Mouse (Mus musculus) spleen, adult 12 weeks (tissue): ENCODE data around the gene Nsl1.
A peak's percentile ranks its signal among the peaks of the same experiment; 100 is the strongest.

ENCODE experiments used
- DNase-seq: peaks from one replicate; pipeline ENCODE4 v3.0.0; 2022; ENCODE audit warnings: low spot score

Nsl1 gene

GRCm38 (mm10) chr1:191095019-191095418 lies 32.2 kb downstream of the Nsl1 start:
- no peak for DNase-seq

DNA sequence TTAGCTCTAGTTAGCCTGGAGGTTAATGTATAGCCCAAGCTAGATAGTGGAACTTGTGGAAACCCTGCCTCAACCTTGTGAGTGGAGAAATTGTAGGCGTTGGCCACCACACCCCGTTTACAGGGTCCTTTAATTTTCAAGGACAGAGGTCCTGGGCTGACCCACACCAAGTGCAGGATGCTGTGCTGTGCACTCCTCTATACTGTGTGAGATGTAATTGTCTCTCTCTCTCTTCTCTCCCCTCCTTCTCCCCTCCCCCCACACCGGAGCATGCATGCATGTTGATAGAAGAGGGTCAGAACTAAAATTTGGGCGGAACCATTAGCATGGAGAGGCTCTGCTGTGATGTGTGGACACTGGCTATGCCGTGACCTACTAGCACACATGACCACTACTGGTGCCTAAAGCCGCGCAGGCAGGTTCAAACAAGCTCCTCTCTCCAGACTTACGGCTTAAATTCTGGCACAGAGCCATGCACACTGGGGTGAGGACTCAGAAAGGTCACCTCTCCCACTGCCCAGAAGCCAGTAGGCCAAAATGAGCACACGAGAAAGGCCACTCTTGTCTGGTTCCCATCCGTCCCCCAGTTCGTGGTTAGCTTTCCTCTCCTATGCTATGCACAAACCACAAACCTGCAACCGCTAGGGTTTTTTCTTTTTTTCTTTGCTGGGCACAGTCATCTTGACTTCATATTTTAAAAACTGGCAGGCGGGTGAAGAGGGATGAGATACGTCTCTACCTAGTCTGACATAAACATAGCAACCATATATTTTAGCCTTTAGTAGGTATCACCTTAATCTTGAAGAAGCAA lies 34.3 kb downstream of the Nsl1 start:
- DNase-seq, result no peak

DNA sequence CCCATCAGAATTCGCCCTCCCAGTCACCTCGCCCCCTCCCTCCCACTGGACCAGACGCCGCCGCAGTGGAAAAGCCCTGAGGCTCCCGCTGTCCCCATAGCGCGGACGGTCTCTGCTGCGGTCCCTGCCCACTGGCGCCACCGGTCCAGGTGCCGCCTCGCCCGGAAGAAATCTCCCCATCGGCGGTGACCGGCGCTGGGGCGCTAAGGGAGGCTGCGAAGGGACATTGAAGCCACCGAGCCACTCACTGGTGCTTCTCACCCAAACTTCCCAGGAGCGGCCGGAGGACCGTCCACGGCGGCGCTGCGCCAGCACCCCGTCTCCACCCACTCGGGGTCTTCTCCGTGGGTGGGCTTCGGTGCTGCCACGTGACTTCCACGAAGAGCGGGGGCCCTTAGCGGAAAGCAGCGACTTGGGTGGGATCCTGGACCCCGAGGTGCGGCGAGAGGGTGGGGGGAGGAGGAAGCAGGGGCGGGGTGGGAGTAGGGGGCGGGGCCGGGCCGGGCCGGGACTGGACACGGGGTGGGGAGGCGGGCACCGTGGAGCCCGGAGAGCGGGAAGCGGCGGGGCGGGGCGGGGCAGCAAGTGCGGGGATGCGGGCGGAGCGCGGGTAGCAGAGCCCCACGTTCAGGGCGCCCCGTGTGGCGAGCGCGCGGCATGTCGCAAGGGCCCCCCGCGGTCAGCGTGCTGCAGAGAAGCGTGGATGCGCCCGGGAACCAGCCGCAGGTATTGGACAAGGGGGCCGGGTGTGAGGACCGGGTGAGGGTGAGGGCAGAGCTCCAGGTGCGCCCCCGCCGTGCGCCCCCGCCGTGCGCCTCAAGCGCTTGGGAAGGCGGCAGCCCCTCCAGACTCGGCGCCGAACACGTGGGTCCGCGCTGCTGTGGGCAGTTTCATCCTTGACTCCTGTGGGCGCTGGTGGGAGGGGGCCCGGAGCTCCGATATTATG lies 35.3 kb downstream of the Nsl1 start, which contains the start of gene Batf3:
TSS of gene Batf3 (plus strand) at position 46 of the 946 bp plus-strand sequence.
- DNase-seq, result no peak

DNA sequence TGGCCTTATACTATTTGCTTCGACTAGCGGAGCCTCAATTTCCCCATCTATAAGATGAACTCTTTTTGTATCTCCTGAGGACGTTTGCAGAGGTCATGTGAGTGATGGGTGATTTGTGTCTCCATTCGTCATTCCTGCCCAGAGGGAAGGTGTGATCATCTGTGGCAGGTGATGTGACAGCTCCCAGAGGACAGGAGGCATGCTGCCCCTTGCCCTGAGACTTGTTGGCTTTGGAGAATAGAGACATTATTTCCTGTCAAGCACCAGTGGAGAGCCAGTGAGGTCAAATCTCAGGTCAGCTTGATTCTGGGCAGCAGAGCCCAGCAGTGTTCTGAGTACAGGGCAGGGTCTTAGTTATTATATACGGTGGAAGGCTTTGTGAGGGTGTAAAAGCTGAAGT lies 36.3 kb downstream of the Nsl1 start:
- DNase-seq, result no peak

DNA sequence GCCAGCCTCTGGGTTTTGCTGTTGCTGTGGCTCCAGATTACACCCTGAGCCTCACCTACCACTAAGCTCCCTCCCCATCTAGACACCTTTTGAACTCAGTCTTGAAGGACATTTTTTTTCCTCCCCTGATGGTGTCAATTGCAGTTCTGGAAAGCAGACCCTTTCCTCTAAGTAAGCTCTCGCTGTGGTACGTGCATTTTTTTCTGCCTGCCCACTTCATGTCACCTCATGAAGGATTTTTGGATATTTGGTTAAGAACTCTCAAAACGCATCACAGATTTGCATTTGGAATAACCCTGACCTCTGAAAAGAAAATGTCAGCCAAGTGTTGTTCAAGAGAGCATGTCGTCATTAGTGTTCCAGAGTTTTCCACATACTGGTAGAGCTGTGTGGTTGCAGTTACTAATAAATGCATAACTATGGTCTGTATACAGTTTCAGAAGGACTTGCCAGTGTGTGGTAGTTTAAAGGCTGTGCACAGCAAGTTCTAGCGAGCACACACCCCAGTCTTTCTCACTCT lies 37.0 kb downstream of the Nsl1 start:
- no peak for DNase-seq

GRCm38 (mm10) chr1:191102730-191103370 lies 40.0 kb downstream of the Nsl1 start:
- DNase-seq, result no peak

DNA sequence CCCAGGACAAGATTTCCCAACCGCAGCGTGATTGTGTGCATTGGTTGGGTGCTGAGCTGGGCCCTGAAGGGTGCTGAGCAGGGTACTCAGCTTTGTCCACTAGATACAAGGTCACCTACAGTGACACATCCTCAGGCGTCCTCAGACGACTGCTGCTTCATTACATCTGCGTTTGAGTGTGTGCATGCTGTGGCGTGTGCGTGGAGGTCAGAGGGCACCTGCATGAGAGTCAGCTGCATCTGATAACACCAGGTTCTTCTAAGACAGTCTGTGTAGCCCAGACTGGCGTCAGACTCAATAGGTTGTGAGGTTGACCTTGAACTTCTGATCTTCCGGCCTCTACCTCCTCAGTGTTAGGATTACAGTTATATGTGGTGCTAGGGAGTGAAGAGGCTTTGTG lies 42.4 kb downstream of the Nsl1 start:
- DNase-seq, result no peak

- DNase-seq, result no peak
These were observed 44.5 kb downstream of the Nsl1 start for GRCm38 (mm10) chr1:191107306-191107705.

- DNase-seq, result no peak
These were observed 47.1 kb downstream of the Nsl1 start for GRCm38 (mm10) chr1:191109907-191110306.

DNA sequence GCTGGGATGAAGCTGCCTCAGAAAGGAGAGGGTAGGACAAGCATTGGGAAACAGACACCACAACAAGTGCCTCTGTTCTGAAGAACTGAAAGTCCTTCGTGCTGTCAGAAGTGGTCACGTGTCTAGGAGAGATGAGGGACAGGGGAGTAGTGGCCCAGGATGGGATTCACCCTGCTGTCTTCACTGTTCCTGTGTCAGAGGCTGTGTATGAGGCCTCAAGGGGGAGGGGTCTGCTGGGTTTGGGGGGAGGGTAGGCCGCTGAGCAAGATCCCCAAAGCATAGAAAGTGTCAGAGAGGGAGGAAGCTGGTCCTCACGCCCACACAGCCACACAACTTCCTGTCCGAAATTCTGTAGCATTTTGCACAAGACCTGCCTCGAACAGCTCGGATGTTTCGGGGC lies 48.3 kb downstream of the Nsl1 start:
- no peak for DNase-seq

- DNase-seq, result no peak
These were observed 52.1 kb downstream of the Nsl1 start for GRCm38 (mm10) chr1:191114868-191115267.

- DNase-seq, result no peak
These were observed 52.9 kb downstream of the Nsl1 start for GRCm38 (mm10) chr1:191115514-191116238.

DNA sequence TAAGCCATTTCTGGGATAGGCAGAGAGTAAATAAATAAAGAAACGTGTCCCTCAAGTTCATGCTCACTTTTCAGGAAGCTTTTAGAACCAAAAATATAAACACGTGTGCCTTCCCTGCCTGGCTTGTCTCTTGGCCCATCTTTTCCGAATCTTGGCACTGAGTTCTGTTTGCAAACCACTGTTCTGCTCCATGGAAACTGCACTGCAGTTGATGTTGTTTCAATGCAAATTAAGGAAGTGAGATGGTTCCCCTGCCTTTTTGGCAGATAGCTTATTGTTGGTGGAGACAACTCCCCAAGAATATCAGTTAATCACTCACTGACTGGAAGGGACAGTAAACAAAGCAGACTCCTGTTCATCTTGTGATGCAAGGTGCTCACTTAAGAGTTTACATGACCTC lies 59.9 kb downstream of the Nsl1 start:
- DNase-seq, result no peak

DNA sequence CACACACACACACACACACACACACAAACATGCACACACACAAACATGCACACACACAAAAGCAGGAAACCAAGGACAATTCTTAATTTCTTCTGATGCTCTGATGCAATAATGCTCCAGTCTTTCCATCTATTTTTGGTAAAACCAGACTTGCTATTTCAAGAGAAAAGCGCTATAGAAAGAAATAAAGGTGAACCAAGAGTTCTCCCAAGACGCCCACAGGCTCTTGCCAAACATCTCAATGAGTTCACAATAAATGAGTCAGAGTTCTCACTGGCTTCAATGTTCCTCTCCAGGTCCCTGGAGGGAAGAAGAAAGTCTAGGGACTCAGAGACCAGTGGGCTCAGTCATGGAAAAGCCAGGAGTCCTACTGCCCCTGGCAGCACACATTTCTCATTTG lies 60.9 kb downstream of the Nsl1 start:
- DNase-seq, result no peak

DNA sequence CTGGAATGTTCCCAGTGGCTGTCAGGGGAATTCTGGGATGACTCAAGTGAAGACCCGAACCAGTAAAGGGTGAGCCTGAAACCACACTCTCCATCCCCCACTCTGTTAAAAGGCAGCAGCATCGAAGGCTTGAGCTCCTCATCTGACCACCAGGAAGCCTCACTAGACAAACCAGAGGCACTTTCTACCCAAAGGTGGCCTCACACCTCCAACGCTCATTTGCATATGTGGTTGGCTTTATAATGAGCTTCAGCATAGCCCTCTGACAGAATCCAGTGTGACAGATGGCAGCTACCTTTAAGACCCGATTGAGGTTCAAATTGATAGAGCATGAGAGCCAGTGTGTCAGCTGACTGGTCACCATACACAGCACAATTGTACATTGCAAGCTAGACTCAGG lies 61.5 kb downstream of the Nsl1 start:
- DNase-seq, result no peak

- DNase-seq, result peak; percentile 56
These were observed 63.2 kb downstream of the Nsl1 start for GRCm38 (mm10) chr1:191125811-191126638.

GRCm38 (mm10) chr1:191131692-191132091 lies 68.9 kb downstream of the Nsl1 start:
- no peak for DNase-seq

DNA sequence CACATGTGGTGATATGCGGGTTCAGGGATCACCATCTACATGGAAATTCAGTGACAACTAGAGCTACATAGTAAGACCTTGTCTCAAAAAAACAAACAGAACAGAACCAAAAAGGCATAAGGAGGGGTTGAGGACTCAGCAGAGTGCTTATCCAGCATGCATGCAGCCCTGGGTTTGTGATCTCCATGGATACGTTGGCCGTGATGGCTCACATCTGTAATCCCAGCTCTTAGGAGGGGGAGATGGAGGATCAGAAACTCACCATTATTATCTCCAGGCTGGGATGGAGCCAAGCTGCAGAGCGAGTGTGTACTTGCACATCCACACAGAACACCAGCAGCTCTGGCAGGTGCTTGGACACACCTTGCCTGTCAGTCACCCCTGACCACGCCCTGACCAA lies 69.4 kb downstream of the Nsl1 start:
- no peak for DNase-seq

DNA sequence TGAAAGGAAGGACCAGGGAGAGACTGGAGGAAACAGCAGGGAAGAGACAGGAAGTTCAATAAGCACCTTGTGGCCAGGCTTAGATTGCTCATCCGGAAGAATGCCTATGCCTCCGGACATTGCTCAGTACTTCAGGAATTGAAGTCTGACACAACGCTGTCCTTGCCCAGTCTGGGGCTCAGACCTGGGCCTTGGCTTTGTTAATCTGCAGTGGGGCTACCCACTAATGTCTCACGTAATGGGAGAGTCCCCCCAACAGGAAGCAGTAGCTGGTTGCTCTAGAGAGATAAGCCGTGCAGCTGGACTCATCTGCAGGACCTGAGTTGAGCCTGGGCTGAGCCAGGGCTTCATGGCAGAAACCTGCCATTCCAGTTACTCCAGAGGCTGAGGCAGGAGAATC lies 70.1 kb downstream of the Nsl1 start:
- DNase-seq, result no peak

DNA sequence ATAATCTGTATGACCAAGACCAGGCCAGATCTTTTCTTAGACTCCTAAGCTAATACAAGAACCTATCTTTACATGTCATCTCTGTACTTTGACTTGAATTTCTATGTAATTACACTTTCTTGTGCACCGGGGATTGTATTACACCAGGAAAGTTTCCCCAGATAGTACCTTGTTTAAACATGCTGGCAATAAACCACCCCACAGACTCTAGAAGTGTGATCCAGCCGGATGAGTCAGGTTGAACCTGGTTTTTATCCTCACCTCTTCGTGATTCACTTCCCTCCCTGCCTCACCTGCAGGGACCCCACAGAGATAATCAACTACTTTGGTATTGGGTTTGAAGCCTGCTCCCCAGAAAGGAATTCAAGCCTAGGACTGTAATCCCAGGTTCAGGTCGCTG lies 72.6 kb downstream of the Nsl1 start:
- DNase-seq, result no peak
